Mouse (Mus musculus): Measurements from ENCODE around the gene Prss30. TPM values are rescaled to one million over a fixed set of nuclear protein-coding genes. Genes with fewer than 3 reads are reported as not detected.

Prss30 gene
- polyA plus RNA-seq (2015; fragmentation: Nextera tagmentation; extraction: Ambion mirVana): not detected in 2 replicates

GRCm38 (mm10) chr17:23980297-23980909 is at the start of gene Prss30:
Gene Prss30 (minus strand): TSS chr17:23980566.
- Histone ChIP-seq H3K9me3 (no peaks in the 10 kb centered on the region), H3K27me3 (0 out of 2 replicates have a peak, but pooled peaks cover 3% of the 10 kb centered on the region), H3K4me2 (no peak within 1 kb of the TSS), H3K9ac (no peak within 1 kb of the TSS), H3K27ac (no peak within 1 kb of the TSS), H3K4me3 (no peak within 1 kb of the TSS), H3K4me1 (replicated peaks) (no peaks in the 10 kb centered on the region), H3K36me3 (no peaks in the 10 kb centered on the region)
- no peak for ATAC-seq (ENCODE audit: low FRiP score)
- 80% methylated on average over 10 of the region's 10 CpGs for WGBS

GRCm38 (mm10) chr17:24029477-24029876 is 49.1 kb upstream of the Prss30 start:
- Histone ChIP-seq H3K4me3 (no peak overlapping the region), H3K9me3 (no peaks in the 10 kb centered on the region), H3K4me1 (replicated peaks) (no peaks in the 10 kb centered on the region), H3K4me2 (no peak overlapping the region), H3K27me3 (no peaks in the 10 kb centered on the region), H3K36me3 (no peaks in the 10 kb centered on the region), H3K27ac (no peak overlapping the region), H3K9ac (no peak overlapping the region)
- WGBS: 83% methylated on average over 7 of the region's 7 CpGs
- no peak for ATAC-seq (ENCODE audit: low FRiP score)

- no peak overlapping the region for H3K4me2 ChIP-seq
- no peaks in the 10 kb centered on the region for H3K4me1 ChIP-seq (replicated peaks)
- H3K27me3 ChIP-seq: 0 out of 2 replicates have a peak, but pooled peaks cover 2% of the 10 kb centered on the region
- no peak overlapping the region for H3K4me3 ChIP-seq
- H3K36me3 ChIP-seq: no peaks in the 10 kb centered on the region
- ATAC-seq (ENCODE audit: low FRiP score): no peak
- H3K9ac ChIP-seq: no peak overlapping the region
- H3K27ac ChIP-seq: no peak overlapping the region
- 82% methylated on average over 5 of the region's 5 CpGs for WGBS
- no peaks in the 10 kb centered on the region for H3K9me3 ChIP-seq
Measured at GRCm38 (mm10) chr17:24021375-24022199, 41.2 kb upstream of the Prss30 start.

- H3K4me1 ChIP-seq (replicated peaks): no peaks in the 10 kb centered on the region
- no peaks in the 10 kb centered on the region for H3K36me3 ChIP-seq
- H3K27me3 ChIP-seq: 0 out of 2 replicates have a peak, but pooled peaks cover 4% of the 10 kb centered on the region
- no peak overlapping the region for H3K4me2 ChIP-seq
- WGBS: 87% methylated on average over 6 of the region's 6 CpGs
- no peak overlapping the region for H3K4me3 ChIP-seq
- ATAC-seq (ENCODE audit: low FRiP score): no peak
- H3K9me3 ChIP-seq: no peaks in the 10 kb centered on the region
- H3K27ac ChIP-seq: no peak overlapping the region
- no peak overlapping the region for H3K9ac ChIP-seq
Measured at GRCm38 (mm10) chr17:24020696-24021095, 40.3 kb upstream of the Prss30 start.

- Histone ChIP-seq H3K4me2 (no peak overlapping the region), H3K27me3 (0 out of 2 replicates have a peak, but pooled peaks cover 4% of the 10 kb centered on the region), H3K9ac (no peak overlapping the region), H3K4me3 (no peak overlapping the region), H3K4me1 (replicated peaks) (no peaks in the 10 kb centered on the region), H3K36me3 (no peaks in the 10 kb centered on the region), H3K27ac (no peak overlapping the region), H3K9me3 (no peaks in the 10 kb centered on the region)
- 28% methylated on average over 14 of the region's 14 CpGs for WGBS
- no peak for ATAC-seq (ENCODE audit: low FRiP score)
Measured at GRCm38 (mm10) chr17:24015727-24016126, 35.4 kb upstream of the Prss30 start.

- H3K27me3 ChIP-seq: 0 out of 2 replicates have a peak, but pooled peaks cover 4% of the 10 kb centered on the region
- H3K4me2 ChIP-seq: no peak overlapping the region
- WGBS: 88% methylated on average over 5 of the region's 5 CpGs
- no peak overlapping the region for H3K9ac ChIP-seq
- no peaks in the 10 kb centered on the region for H3K4me1 ChIP-seq (replicated peaks)
- no peaks in the 10 kb centered on the region for H3K36me3 ChIP-seq
- no peaks in the 10 kb centered on the region for H3K9me3 ChIP-seq
- ATAC-seq (ENCODE audit: low FRiP score): no peak
- no peak overlapping the region for H3K4me3 ChIP-seq
- no peak overlapping the region for H3K27ac ChIP-seq
Measured at GRCm38 (mm10) chr17:24014433-24014965, 34.1 kb upstream of the Prss30 start.

GRCm38 (mm10) chr17:24012921-24013320 is 32.6 kb upstream of the Prss30 start:
- no peak overlapping the region for H3K9ac ChIP-seq
- H3K27me3 ChIP-seq: 0 out of 2 replicates have a peak, but pooled peaks cover 6% of the 10 kb centered on the region
- H3K9me3 ChIP-seq: no peaks in the 10 kb centered on the region
- no peaks in the 10 kb centered on the region for H3K36me3 ChIP-seq
- no peak overlapping the region for H3K4me3 ChIP-seq
- H3K4me1 ChIP-seq (replicated peaks): no peaks in the 10 kb centered on the region
- no peak overlapping the region for H3K4me2 ChIP-seq
- 89% methylated on average over 2 of the region's 2 CpGs for WGBS
- no peak overlapping the region for H3K27ac ChIP-seq
- no peak for ATAC-seq (ENCODE audit: low FRiP score)

- Histone ChIP-seq H3K9me3 (no peaks in the 10 kb centered on the region), H3K4me3 (no peak overlapping the region), H3K27ac (no peak overlapping the region), H3K4me2 (no peak overlapping the region), H3K27me3 (0 out of 2 replicates have a peak, but pooled peaks cover 6% of the 10 kb centered on the region), H3K36me3 (no peaks in the 10 kb centered on the region), H3K4me1 (replicated peaks) (no peaks in the 10 kb centered on the region), H3K9ac (no peak overlapping the region)
- ATAC-seq (ENCODE audit: low FRiP score): no peak
- 55% methylated on average over 5 of the region's 5 CpGs for WGBS
Measured at GRCm38 (mm10) chr17:24009617-24010016, 29.3 kb upstream of the Prss30 start.

GRCm38 (mm10) chr17:24008105-24008504 is 27.7 kb upstream of the Prss30 start:
- Histone ChIP-seq H3K9ac (no peak overlapping the region), H3K27ac (no peak overlapping the region), H3K4me3 (no peak overlapping the region), H3K4me1 (replicated peaks) (no peaks in the 10 kb centered on the region), H3K4me2 (no peak overlapping the region), H3K27me3 (0 out of 2 replicates have a peak, but pooled peaks cover 6% of the 10 kb centered on the region), H3K36me3 (no peaks in the 10 kb centered on the region), H3K9me3 (no peaks in the 10 kb centered on the region)
- 79% methylated on average over 4 of the region's 4 CpGs for WGBS
- ATAC-seq (ENCODE audit: low FRiP score): no peak

- no peak overlapping the region for H3K27ac ChIP-seq
- H3K4me2 ChIP-seq: no peak overlapping the region
- H3K36me3 ChIP-seq: no peaks in the 10 kb centered on the region
- no peaks in the 10 kb centered on the region for H3K9me3 ChIP-seq
- H3K27me3 ChIP-seq: 0 out of 2 replicates have a peak, but pooled peaks cover 6% of the 10 kb centered on the region
- 86% methylated on average over 1 of the region's 1 CpGs for WGBS
- no peaks in the 10 kb centered on the region for H3K4me1 ChIP-seq (replicated peaks)
- no peak overlapping the region for H3K4me3 ChIP-seq
- no peak overlapping the region for H3K9ac ChIP-seq
- ATAC-seq (ENCODE audit: low FRiP score): no peak
Measured at GRCm38 (mm10) chr17:24007391-24007790, 27.0 kb upstream of the Prss30 start.

- Histone ChIP-seq H3K4me1 (replicated peaks) (no peaks in the 10 kb centered on the region), H3K36me3 (no peaks in the 10 kb centered on the region), H3K4me3 (no peak overlapping the region), H3K9me3 (no peaks in the 10 kb centered on the region), H3K4me2 (no peak overlapping the region), H3K9ac (no peak overlapping the region), H3K27ac (no peak overlapping the region), H3K27me3 (0 out of 2 replicates have a peak, but pooled peaks cover 6% of the 10 kb centered on the region)
- 61% methylated on average over 2 of the region's 2 CpGs for WGBS
- no peak for ATAC-seq (ENCODE audit: low FRiP score)
Measured at GRCm38 (mm10) chr17:24006930-24007329, 26.6 kb upstream of the Prss30 start.

GRCm38 (mm10) chr17:24005049-24005448 is 24.7 kb upstream of the Prss30 start:
- no peak for ATAC-seq (ENCODE audit: low FRiP score)
- Histone ChIP-seq H3K9me3 (no peaks in the 10 kb centered on the region), H3K9ac (no peak overlapping the region), H3K36me3 (no peaks in the 10 kb centered on the region), H3K4me2 (no peak overlapping the region), H3K4me1 (replicated peaks) (no peaks in the 10 kb centered on the region), H3K4me3 (no peak overlapping the region), H3K27ac (no peak overlapping the region), H3K27me3 (0 out of 2 replicates have a peak, but pooled peaks cover 6% of the 10 kb centered on the region)
- WGBS: over 99% methylated on average over 3 of the region's 3 CpGs

Data from hindbrain, embryonic 13.5 days (tissue).